Mouse (Mus musculus) MEL (cell line): ENCODE measurements at regions not wholly inside any gene's neighbourhood (a gene's known extent, or its start where the extent isn't known, plus 50 kb on each side); places are given as distances from the start of the nearest gene placed in this dataset.

Experiments used
- BHLHE40 ChIP-seq: IDR thresholded peaks from 2 replicates; pipeline ENCODE4 v1.6.1; 2012; ENCODE audit warnings: low read depth, mild to moderate bottlenecking, inconsistent platforms, low read length, improper control_type of control experiment, borderline replicate concordance
- CHD1 ChIP-seq: IDR thresholded peaks from 2 replicates; pipeline ENCODE4 v1.6.1; 2012; ENCODE audit warnings: low read depth, mild to moderate bottlenecking, inconsistent platforms, low read length, improper control_type of control experiment
- CTCF ChIP-seq, 3 experiments: IDR thresholded peaks in 2 of 3; conservative IDR thresholded peaks in 1 of 3; 2 replicates each; pipeline ENCODE4 v1.5.1; 2011 to 2012; ENCODE audit warnings: low read length in 3 of 3, low read depth in 2 of 3, mild to moderate bottlenecking in 2 of 3, improper control_type of control experiment in 1 of 3, inconsistent platforms in 1 of 3, mixed read lengths in 1 of 3, moderate library complexity in 1 of 3; ENCODE audit not compliant: control insufficient read depth in 1 of 3, insufficient read depth in 1 of 3, poor library complexity in 1 of 3, severe bottlenecking in 1 of 3
- ELF1 ChIP-seq: IDR thresholded peaks from 2 replicates; pipeline ENCODE4 v1.6.1; 2014; ENCODE audit warnings: low read depth, mild to moderate bottlenecking, inconsistent platforms, low read length, improper control_type of control experiment, moderate library complexity
- GATA1 ChIP-seq: IDR thresholded peaks from 2 replicates; pipeline ENCODE4 v1.6.1; 2011; ENCODE audit warnings: low read depth, low read length, improper control_type of control experiment
- JUND ChIP-seq: IDR thresholded peaks from 2 replicates; pipeline ENCODE4 v1.6.1; 2011; ENCODE audit warnings: low read depth, mild to moderate bottlenecking, improper control_type of control experiment, low read length
- MEF2A ChIP-seq: IDR thresholded peaks from 2 replicates; pipeline ENCODE4 v1.6.1; 2014; ENCODE audit warnings: low read depth, mild to moderate bottlenecking, inconsistent platforms, low read length, improper control_type of control experiment; ENCODE audit not compliant: poor library complexity, insufficient replicate concordance, severe bottlenecking; ENCODE audit errors: extremely low read depth
- POLR2A ChIP-seq, 2 experiments: IDR thresholded peaks; 2 replicates each; pipeline ENCODE4 v1.6.1; 2011 to 2012; ENCODE audit warnings: low read length in 2 of 2, mild to moderate bottlenecking in 2 of 2, control low read depth in 1 of 2, improper control_type of control experiment in 1 of 2, low read depth in 1 of 2, moderate library complexity in 1 of 2; ENCODE audit not compliant: control insufficient read depth in 1 of 2, insufficient read depth in 1 of 2, poor library complexity in 1 of 2
- UBTF ChIP-seq: IDR thresholded peaks from 2 replicates; pipeline ENCODE4 v1.6.1; 2012; ENCODE audit warnings: low read depth, mild to moderate bottlenecking, inconsistent platforms, low read length, improper control_type of control experiment, moderate library complexity, borderline replicate concordance; ENCODE audit not compliant: insufficient read depth
- ZC3H11A ChIP-seq: IDR thresholded peaks from 2 replicates; pipeline ENCODE4 v1.6.1; 2012; ENCODE audit warnings: low read depth, mild to moderate bottlenecking, inconsistent platforms, low read length, improper control_type of control experiment
- ZMIZ1 ChIP-seq: IDR thresholded peaks from 2 replicates; pipeline ENCODE4 v1.6.1; 2012; ENCODE audit warnings: low read depth, mild to moderate bottlenecking, inconsistent platforms, low read length, improper control_type of control experiment, moderate library complexity

DNA sequence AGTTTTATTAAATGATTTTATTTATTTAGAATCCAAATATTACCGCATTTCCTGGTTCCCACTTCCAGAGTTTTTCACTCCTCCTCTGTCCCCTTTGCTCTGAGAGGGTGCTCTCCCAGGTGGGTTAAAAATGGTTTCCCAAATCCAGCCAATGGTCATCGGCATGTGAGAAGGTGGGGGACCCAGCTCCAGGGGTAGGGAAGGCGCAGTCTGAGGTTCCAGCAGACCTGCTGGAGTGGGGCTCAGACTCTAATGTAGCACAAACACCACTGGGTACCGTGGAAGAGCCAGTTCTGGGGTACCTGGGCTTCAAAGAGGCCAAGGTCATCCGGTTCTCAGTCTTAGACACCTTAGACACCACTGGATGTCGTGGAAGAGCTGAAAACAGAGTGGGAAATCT lies 875.6 kb downstream of the Fscb start:
- no peak for TF ChIP-seq UBTF
- no peak for TF ChIP-seq ELF1
- no peak for TF ChIP-seq CTCF (IDR thresholded peaks at IDR 0.05 in 2 of 3, conservative IDR thresholded peaks at IDR 0.05 in 1 of 3; ENCODE audit: control insufficient read depth in 1 of 3, insufficient read depth in 1 of 3, low read depth in 2 of 3, low read length in 3 of 3, poor library complexity in 1 of 3, severe bottlenecking in 1 of 3)
- TF ChIP-seq POLR2A (IDR thresholded peaks at IDR 0.05; ENCODE audit: control insufficient read depth in 1 of 2, insufficient read depth in 1 of 2, low read depth in 1 of 2, low read length in 2 of 2, poor library complexity in 1 of 2): no peak
- no peak for TF ChIP-seq GATA1
- no peak for TF ChIP-seq BHLHE40
- TF ChIP-seq ZMIZ1: no peak
- no peak for TF ChIP-seq JUND
- no peak for TF ChIP-seq MEF2A
- TF ChIP-seq ZC3H11A: no peak
- TF ChIP-seq CHD1: no peak
